Mouse (Mus musculus) hindbrain, embryonic 11.5 days (tissue): Measurements from ENCODE around the gene Oas1g. TPM values are rescaled to one million over a fixed set of nuclear protein-coding genes. Genes with fewer than 3 reads are reported as not detected.

Experiments used
- ATAC-seq: fragments of 200-750 bp; cut with Nextera tagmentation; 2 replicates; pipeline ENCODE4 v1.8.0; 2017; ENCODE audit warnings: mild to moderate bottlenecking, moderate TSS enrichment, moderate library complexity; ENCODE audit not compliant: low FRiP score
- DNase-seq: peaks from one replicate; pipeline ENCODE4 v3.0.0-alpha.2; 2015; ENCODE audit warnings: low spot score
- H3K27ac ChIP-seq: fragments of 300-500 bp; sonication (generic); 2 replicates; pipeline ENCODE4 v1.5.1; 2014; ENCODE audit warnings: mild to moderate bottlenecking, low read depth, low read length
- H3K27me3 ChIP-seq: fragments of 300-500 bp; sonication (generic); 2 replicates; pipeline ENCODE4 v1.6.1; 2014; ENCODE audit warnings: mild to moderate bottlenecking, low read length, moderate library complexity, mixed read lengths; ENCODE audit not compliant: control insufficient read depth, insufficient read depth
- H3K36me3 ChIP-seq: fragments of 300-500 bp; sonication (generic); 2 replicates; pipeline ENCODE4 v1.6.1; 2014; ENCODE audit warnings: mild to moderate bottlenecking, low read length, moderate library complexity, mixed read lengths; ENCODE audit not compliant: control insufficient read depth, insufficient read depth
- H3K4me1 ChIP-seq: fragments of 300-500 bp; sonication (generic); replicated peaks from 2 replicates; pipeline ENCODE4 v1.6.1; 2014; ENCODE audit warnings: low read length, mixed read lengths; ENCODE audit not compliant: control insufficient read depth, insufficient read depth
- H3K4me2 ChIP-seq: fragments of 300-500 bp; sonication (generic); replicated peaks from 2 replicates; pipeline ENCODE4 v1.6.1; 2014; ENCODE audit warnings: mild to moderate bottlenecking, low read depth, low read length
- H3K4me3 ChIP-seq: fragments of 300-500 bp; sonication (generic); 2 replicates; pipeline ENCODE4 v1.5.1; 2014; ENCODE audit warnings: low read depth, low read length
- H3K9ac ChIP-seq: fragments of 300-500 bp; sonication (generic); 2 replicates; pipeline ENCODE4 v1.6.1; 2014; ENCODE audit warnings: low read depth, low read length
- H3K9me3 ChIP-seq: fragments of 300-500 bp; sonication (generic); 2 replicates; pipeline ENCODE4 v1.6.1; 2016; ENCODE audit warnings: low read length; ENCODE audit not compliant: control insufficient read depth
- WGBS: fragments of 180-500 bp; shearing (Covaris S2); extraction: QIAGEN DNeasy Blood & Tissue Kit; methylation state at CpG from one replicate; pipeline ENCODE4 v1.1.7; 2014; 5-methylcytosine and 5-hydroxymethylcytosine counted together
- polyA plus RNA-seq: library from polyadenylated mRNA; unstranded; fragments of >200 nt; fragmentation: Nextera tagmentation; extraction: Ambion mirVana; gene quantifications from 2 replicates; pipeline ENCODE4 v1.2.1, GENCODE M21; 2014

Gene Oas1g
- polyA plus RNA-seq, 1 experiment from 2014 or later = 0.15 TPM

- Histone ChIP-seq H3K27ac (no peak overlapping the region), H3K4me2 (no peak overlapping the region), H3K9me3 (no peaks in the 10 kb centered on the region; the same call in 1 of the 2 replicates), H3K36me3 (no peaks in the 10 kb centered on the region), H3K4me3 (no peak overlapping the region), H3K4me1 (no peaks in the 10 kb centered on the region), H3K27me3 (no peaks in the 10 kb centered on the region), H3K9ac (no peak overlapping the region)
- ATAC-seq (no peak), DNase-seq (peak; percentile 59)
- WGBS = 62% methylated on average over 3 of the region's 3 CpGs
These were observed 37.7 kb downstream of the Oas1g start for GRCm38 (mm10) chr5:120849601-120850136.

DNA sequence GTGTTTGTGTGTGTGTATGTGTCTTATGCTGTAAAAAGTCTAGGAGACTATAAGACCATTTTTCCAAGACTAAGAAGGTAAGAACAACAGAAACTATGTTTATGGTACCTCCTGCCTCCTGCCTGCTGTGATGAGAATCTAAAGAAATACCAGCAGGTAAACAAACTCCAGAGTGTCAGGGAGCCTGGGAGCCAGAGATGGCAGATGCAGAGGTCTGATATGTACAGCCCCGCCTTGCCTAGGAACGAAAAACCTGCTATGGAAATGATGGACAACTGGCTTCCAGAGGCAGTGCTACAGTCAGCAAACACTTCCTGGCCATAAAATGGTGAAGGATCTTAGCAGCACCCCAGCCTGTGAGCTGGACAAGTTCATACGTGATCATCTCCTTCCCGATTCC is 40.3 kb downstream of the Oas1g start, which contains the start of gene Oas1f:
Oas1f (plus strand) TSS at position 301 of the 400 bp plus-strand sequence.
- DNase-seq = no peak
- WGBS = 81% methylated on average over 4 of the region's 4 CpGs
- Histone ChIP-seq H3K4me1 (no peaks in the 10 kb centered on the region), H3K27ac (no peak within 1 kb of the TSS), H3K27me3 (no peaks in the 10 kb centered on the region), H3K9ac (no peak within 1 kb of the TSS), H3K9me3 (no peaks in the 10 kb centered on the region), H3K4me3 (no peak within 1 kb of the TSS), H3K36me3 (no peaks in the 10 kb centered on the region), H3K4me2 (no peak within 1 kb of the TSS)
- ATAC-seq = no peak

DNA sequence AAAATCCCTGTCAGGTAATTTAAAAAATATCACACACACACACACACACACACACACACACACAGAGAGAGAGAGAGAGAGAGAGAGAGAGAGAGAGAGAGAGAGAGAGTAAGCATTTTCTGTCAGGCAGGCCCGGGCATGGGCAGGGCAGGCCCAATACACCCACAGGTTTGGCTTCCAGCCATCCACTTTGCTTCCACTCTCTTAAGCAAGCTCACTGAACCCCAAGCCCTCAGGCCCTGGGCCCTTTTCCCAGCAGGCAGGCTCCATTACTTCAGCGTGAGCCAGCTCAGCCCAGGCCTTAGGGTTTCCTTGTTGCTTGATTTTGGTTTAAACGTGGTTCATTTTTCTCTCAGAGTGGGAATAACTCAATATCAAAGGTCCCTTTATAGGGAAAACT is 42.7 kb downstream of the Oas1g start:
- WGBS = 84% methylated on average over 3 of the region's 3 CpGs
- DNase-seq = no peak
- no peaks in the 10 kb centered on the region for H3K9me3 ChIP-seq
- no peak overlapping the region for H3K9ac ChIP-seq
- H3K36me3 ChIP-seq = no peaks in the 10 kb centered on the region
- no peak overlapping the region for H3K4me3 ChIP-seq
- H3K27ac ChIP-seq = no peak overlapping the region
- H3K4me1 ChIP-seq = no peaks in the 10 kb centered on the region
- no peak overlapping the region for H3K4me2 ChIP-seq
- H3K27me3 ChIP-seq = no peaks in the 10 kb centered on the region
- ATAC-seq = no peak

DNA sequence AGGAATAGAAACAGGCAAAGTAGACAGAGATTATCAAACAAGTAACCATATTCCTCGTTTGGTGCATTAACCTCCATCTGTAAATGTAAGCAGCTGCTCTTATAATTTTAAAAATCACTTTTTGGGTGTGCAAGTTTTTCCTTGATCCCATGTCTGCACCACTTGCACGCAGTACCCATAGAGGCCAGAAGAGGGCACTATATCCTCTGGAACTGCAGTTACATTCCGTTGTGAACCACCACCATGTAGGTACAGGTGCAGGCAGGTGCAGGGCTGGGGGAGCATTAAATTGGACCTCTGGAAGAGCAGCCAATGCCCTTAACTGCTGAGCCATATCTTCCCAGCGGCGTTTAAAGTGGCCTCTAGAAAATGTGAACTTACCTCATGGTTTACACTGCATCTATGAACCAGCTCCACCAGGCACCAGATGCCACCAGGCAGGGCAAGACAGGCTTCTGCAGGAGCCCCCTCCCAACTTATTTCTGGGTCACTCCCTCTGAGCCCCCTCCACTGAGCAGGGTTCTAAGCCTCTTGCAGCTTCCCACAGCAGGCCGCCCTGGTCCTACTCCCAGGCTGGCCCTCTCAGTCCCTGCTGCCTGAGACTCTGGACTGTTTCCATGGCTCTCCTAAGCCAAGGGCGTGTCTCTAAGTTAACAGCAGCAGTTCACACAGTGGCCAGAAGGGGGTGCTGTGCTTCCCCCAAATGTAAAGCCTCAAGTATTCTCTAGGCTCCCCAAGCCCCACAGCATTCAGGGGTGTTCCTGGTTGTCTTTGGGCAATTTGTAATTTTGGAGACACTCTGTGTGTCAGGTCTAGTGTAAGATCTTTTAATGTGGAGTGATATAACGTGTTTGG is 50.5 kb downstream of the Oas1g start:
- Histone ChIP-seq H3K9ac (no peak overlapping the region), H3K36me3 (no peaks in the 10 kb centered on the region), H3K4me2 (no peak overlapping the region), H3K9me3 (no peaks in the 10 kb centered on the region), H3K4me1 (no peaks in the 10 kb centered on the region), H3K4me3 (no peak overlapping the region), H3K27me3 (no peaks in the 10 kb centered on the region), H3K27ac (no peak overlapping the region)
- DNase-seq (peak; percentile 69), ATAC-seq (no peak)
- 11% methylated on average over 8 of the region's 8 CpGs for WGBS

GRCm38 (mm10) chr5:120833335-120834280 is 53.8 kb downstream of the Oas1g start:
- Histone ChIP-seq H3K9ac (no peak overlapping the region), H3K27ac (no peak overlapping the region), H3K4me3 (no peak overlapping the region), H3K4me2 (no peak overlapping the region), H3K9me3 (no peaks in the 10 kb centered on the region), H3K4me1 (no peaks in the 10 kb centered on the region), H3K36me3 (no peaks in the 10 kb centered on the region), H3K27me3 (no peaks in the 10 kb centered on the region)
- DNase-seq (peak; percentile 42), ATAC-seq (no peak)
- WGBS = 20% methylated on average over 17 of the region's 17 CpGs

DNA sequence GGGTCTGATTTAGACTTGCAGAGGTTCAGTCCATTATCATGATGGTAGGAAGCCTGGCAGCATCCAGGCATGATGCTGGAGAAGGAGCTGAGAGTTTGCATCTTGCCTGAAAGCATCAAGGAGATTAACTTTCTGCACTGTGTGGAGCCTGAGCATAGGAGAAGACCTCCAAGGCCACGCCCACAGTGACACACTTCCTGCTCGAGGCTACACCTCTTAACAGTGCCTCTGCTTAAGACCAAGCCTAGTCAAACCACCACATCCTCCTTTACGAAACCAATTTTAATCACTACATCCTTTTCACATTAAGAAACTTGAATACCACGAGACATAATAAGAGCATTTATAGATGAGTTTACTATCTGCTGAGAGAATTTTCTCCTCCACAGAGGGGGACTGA is 56.4 kb downstream of the Oas1g start:
- Histone ChIP-seq H3K4me3 (no peak overlapping the region), H3K4me2 (no peak overlapping the region), H3K36me3 (no peaks in the 10 kb centered on the region), H3K4me1 (no peaks in the 10 kb centered on the region), H3K9me3 (no peaks in the 10 kb centered on the region), H3K9ac (no peak overlapping the region), H3K27ac (no peak overlapping the region), H3K27me3 (no peaks in the 10 kb centered on the region)
- 85% methylated on average over 4 of the region's 4 CpGs for WGBS
- no peak for ATAC-seq
- no peak for DNase-seq

Other genes starting within 250 kb of the Oas1g start
- not detected in 2 replicates for gene Rasal1, start 238.8 kb downstream of the Oas1g start, polyA plus RNA-seq
- 4.6 and 5.0 TPM in 2 replicates for gene Dtx1, start 175.7 kb downstream of the Oas1g start, polyA plus RNA-seq
- 0.13 TPM in 1 of 2 replicates, not detected in the other for gene Oas2, start 137.8 kb downstream of the Oas1g start, polyA plus RNA-seq
- gene Oas3, start 110.0 kb downstream of the Oas1g start, polyA plus RNA-seq = 0.15 and 0.21 TPM in 2 replicates
- gene Oas1e, start 92.1 kb downstream of the Oas1g start, polyA plus RNA-seq = 0.13 and 0.29 TPM in 2 replicates
- 0.26 and 0.45 TPM in 2 replicates for gene Oas1c, start 75.1 kb downstream of the Oas1g start, polyA plus RNA-seq
- not detected in 2 replicates for gene Oas1f, start 40.2 kb downstream of the Oas1g start, polyA plus RNA-seq
- gene Oas1h, start 26.2 kb downstream of the Oas1g start, polyA plus RNA-seq = not detected in 2 replicates
- gene Oas1a, start 19.9 kb upstream of the Oas1g start, polyA plus RNA-seq = 1.0 TPM in 2 replicates
- gene Oas1d, start 26.9 kb upstream of the Oas1g start, polyA plus RNA-seq = not detected in 2 replicates
- 2.1 and 2.6 TPM in 2 replicates for gene Rph3a, start 122.5 kb upstream of the Oas1g start, polyA plus RNA-seq